Mouse (Mus musculus): ENCODE results near the gene Ccnb2.

DNA sequence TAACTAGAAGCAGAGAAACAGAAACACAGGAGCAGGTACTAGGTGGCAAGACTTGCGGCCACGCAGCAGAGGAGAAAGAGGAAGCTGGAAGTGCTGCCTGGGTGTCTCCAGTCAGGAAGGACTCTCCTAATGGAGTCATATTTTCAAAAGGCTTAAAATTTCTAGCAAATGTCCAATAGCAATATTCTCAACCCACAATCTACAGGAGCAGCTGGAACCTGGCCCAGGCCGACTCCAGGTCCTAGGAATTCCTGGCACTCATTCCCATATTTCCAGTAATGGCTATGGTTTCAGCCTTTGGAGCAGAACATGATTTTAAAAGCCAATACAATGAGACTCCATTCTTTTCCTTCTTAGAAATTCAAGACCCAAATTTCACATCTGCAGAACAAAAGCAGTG, 31.8 kb downstream of the Ccnb2 start:
- no peak for TF ChIP-seq GATA1 (IDR thresholded peaks at IDR 0.05; ENCODE audit: borderline replicate concordance, low read length)
- TF ChIP-seq FLI1 (IDR thresholded peaks at IDR 0.05; ENCODE audit: low read length): no peak

All from megakaryocyte, embryonic 14.5 days (primary cell).